Mouse (Mus musculus) adrenal gland, postnatal 36 days (tissue): ENCODE measurements around the gene Foxp4. TPM values are rescaled to one million over a fixed set of nuclear protein-coding genes. Genes with fewer than 3 reads are reported as not detected.

Source experiments
- total RNA-seq, 2 experiments: library from RNA; stranded (reverse); gene quantifications; 2 replicates each; pipeline ENCODE4 v1.2.3; 2021

Foxp4 gene
- total RNA-seq, 2 experiments from 2014 or later = 23.0 to 23.6 TPM

Other genes starting within 250 kb of the Foxp4 start
- gene Tomm6, start 236.3 kb downstream of the Foxp4 start, total RNA-seq = 100 to 1,000 TPM; 229 to 241 TPM
- 1 to 10 TPM; 2.8 to 5.4 TPM for gene Frs3, start 235.6 kb downstream of the Foxp4 start, total RNA-seq
- gene Gm21981, start 230.2 kb downstream of the Foxp4 start, total RNA-seq = under 1 TPM; 0.40 to 0.86 TPM
- gene Prickle4, start 229.9 kb downstream of the Foxp4 start, total RNA-seq = 1 to 10 TPM; 3.0 to 3.1 TPM
- not detected for gene Pgc, start 197.8 kb downstream of the Foxp4 start, total RNA-seq
- gene Tfeb, start 187.6 kb downstream of the Foxp4 start, total RNA-seq = 10 to 100 TPM; 18.6 to 18.9 TPM
- gene Mdfi, start 90.0 kb downstream of the Foxp4 start, total RNA-seq = 1 to 10 TPM; 1.4 to 2.4 TPM
- gene 1700122O11Rik, start 113.6 kb upstream of the Foxp4 start, total RNA-seq = not detected
- gene 1700067P10Rik, start 164.7 kb upstream of the Foxp4 start, total RNA-seq = not detected
- gene 9830107B12Rik, start 221.6 kb upstream of the Foxp4 start, total RNA-seq = not detected
- gene A530064D06Rik, start 242.6 kb upstream of the Foxp4 start, total RNA-seq = not detected